Mouse (Mus musculus) frontal cortex, postnatal 36 days (tissue): ENCODE measurements around the gene Rcc2.

Experiments used
- DNase-seq, 2 experiments: peaks; one replicate each; pipeline ENCODE4 v3.0.0; 2022; ENCODE audit warnings: low spot score in 2 of 2

The Rcc2 gene

DNA sequence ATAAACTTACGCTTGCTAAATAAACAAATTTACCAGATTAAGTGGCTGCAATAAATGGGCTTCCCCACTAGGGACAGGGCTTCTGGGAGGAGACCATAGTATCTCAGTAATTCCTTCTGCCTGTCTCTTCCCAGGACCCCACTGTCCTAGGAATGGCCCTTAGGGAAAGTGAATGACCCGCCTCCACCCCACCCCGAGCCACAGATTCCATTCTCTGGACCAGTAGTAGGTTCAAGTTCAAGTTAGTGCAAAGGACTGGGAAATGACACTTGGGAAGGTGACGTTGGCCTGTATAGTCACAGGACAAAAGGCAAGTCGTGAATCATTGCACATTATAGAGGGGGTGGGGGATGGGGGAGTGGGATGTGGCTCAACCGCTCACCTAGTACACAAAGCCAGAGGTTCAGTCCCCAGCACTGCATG lies 15.4 kb upstream of the Rcc2 start:
- DNase-seq = no peak

DNA sequence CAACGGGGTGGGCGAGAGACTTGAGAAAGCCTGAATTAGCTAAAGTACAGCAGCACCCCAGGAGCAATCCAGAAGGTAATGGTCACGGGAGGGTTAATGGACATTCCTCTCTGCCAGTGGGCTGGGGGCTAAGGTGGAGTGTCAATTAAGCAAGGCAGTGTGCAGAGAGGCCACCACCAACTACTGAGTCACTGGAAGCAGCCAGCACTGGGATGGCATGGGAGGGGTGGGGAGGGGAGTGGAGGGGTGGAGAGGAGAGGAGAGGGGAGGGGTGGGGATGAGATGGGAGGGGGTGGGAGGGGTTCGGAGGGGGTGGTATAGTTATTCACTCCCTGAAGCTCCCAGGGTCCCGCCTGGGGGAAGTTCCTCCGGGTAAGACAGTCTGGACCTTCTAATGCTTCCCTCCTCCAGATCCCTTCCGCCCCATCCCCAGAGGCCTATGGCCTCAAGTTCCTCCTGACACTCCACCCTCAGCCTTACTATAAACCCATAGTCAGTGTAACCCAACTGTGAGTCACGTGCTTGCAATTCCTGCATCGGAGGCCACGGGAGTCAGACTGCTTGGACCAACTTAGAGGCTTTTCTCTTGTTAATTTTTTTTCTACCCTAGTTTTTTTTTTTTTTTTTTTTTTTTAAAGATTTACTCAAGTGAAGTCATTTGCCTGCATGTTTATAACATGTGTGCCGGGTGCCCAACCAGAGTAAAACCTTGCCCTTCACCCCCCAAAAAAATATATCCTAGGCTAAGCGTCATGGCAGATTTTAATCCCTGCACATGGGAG lies 12.1 kb upstream of the Rcc2 start:
- no peak for DNase-seq

DNA sequence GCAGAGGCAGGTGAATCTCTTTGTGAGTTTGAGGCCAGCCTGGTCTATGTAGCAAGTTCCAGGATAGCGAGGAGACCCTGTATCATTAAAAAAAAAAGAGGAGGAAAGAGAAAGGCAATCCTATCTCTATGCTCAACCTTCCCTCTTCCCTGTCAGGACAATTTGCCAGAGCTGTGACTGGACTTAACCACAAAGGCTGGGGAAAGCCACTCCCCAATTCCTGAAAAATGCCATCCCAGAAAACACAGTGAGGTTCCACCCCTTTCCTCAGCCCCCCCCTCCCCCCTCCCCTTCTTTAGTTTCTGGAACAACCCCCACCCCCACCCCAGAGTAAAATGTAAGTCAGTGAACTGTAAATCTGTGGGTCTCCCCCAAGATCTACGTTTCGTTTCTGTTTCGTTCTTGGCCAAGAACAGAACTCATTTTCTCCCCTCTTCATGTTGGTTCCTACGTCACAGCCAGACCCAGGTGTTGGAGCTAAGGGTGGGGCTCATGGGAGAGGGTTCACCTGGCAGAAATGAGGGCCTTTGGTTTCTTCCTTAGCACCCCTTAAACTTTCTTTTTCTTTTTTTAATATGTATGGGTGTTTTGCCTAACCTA lies 11.4 kb upstream of the Rcc2 start:
- no peak for DNase-seq

- no peak for DNase-seq
Measured at GRCm38 (mm10) chr4:140689873-140690655, 10.3 kb upstream of the Rcc2 start.

DNA sequence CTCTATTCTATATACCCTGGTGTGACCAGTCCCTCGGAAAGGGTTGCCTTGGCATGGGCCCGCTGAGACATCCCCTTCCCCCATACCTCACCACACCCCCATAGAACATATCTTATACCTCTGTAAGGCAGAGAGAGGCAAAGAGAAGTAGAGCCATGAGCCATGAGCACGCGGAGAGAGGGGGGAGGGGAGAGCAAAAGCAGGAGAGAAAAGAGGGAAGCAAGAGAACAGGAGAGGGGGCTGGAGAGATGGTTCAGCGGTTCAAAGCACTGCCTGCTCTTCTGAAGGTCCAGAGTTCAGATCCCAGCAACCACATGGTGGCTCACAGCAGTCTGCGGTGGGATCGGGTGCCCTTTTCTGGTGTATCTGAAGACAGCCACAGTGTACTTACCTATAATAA lies 8.9 kb upstream of the Rcc2 start:
- no peak for DNase-seq

DNA sequence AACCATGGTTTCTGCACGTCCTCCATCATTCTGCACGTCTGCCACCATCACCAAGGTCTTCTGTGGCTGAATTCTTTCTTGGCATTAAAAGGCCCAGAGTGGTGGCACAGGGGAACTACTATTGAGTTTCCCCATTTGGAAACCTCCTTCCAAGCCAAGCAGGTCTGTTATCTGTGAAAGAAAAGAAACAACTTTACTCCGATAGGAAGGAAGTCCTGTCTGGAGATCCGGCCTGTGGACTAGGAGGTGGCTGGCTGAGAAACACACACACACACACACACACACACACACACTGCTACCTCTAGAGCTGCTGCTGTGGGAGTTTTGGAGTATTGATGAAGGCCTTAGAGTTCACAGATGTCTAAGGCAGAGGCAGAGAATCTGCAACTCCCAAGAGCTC lies 6.8 kb upstream of the Rcc2 start:
- no peak for DNase-seq

DNA sequence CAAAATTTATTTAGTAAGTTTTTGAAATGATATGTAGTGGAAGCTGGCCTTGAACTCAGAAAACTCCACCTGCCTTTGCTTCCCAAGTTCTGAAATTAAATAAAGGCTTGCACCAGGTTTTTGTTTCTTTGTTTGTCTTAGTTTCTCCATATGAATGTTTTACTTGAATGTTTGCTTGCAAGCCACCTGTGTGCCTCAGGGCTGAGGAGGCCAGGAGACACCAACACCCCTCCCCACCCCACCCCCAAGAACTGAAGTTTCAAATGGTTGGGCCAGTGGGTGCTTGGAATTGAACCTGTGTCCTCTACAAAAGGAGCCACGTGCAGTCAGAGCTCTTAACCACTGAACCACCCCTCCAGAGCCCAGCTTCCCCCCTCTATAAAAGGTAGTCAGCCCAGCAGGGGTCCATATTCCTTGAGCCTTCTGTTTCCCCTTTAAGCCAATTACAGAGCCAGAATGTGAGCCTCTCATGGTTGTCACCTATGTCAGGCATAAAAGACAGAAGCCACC lies 5.7 kb upstream of the Rcc2 start:
- no peak for DNase-seq

DNA sequence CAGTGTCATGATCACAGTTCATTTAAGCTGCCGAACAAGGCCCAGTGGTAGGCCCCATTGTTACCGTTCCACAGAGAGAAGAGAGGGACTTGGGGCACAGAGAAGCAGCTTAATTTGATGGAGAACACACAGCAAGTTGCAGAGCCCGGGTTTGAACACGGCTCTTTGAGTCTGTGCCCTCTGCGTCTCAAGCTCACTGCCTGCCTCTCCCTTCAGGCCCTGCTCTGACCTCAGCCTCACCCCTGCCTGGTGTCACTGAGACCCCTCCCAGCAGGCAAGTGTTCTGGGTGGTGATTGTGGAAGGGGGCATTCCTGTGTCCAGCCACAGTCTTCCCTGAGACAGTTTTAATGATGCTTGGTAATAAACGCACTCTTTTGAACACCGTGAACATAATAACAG lies 5.2 kb upstream of the Rcc2 start:
- DNase-seq = no peak

- no peak for DNase-seq
Measured at GRCm38 (mm10) chr4:140695675-140696585, 4.4 kb upstream of the Rcc2 start.

GRCm38 (mm10) chr4:140699441-140700127 lies 757 bp upstream of the Rcc2 start:
- DNase-seq = peak; percentile 64 to 81

DNA sequence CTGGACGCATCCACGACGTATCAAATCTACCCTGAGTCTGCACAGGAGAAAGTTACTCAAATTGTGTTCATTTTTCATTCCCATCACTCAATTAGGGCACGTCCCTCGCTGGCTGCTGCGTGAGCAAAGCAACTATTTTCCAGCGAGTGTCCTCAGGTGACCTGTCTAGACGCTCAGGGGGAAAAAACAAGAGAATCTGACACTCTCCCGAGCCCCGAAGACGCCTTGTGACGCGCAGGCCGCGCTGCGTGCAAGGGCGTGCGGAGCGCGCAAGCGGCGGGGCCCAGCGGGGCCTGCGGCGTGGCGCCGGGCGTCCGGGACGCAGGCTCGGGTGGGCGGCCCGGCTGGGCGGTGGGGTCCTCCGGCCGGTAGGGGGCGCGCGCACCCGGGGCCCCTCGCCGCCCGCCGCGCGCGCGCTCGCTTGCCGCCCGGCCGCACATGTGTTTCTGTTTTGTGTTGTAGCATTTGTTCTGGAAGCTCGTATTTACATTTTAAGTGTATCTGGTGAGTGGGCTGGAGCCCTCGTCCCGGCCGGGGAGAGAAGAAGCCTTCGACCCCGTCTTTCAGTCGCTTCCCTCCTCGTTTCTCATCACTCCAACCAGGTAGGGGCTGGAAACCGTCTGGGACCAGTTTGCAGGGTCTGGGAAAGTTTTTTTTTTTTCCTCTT lies 841 bp downstream of the Rcc2 start:
- peak; percentile 76 to 81 for DNase-seq

DNA sequence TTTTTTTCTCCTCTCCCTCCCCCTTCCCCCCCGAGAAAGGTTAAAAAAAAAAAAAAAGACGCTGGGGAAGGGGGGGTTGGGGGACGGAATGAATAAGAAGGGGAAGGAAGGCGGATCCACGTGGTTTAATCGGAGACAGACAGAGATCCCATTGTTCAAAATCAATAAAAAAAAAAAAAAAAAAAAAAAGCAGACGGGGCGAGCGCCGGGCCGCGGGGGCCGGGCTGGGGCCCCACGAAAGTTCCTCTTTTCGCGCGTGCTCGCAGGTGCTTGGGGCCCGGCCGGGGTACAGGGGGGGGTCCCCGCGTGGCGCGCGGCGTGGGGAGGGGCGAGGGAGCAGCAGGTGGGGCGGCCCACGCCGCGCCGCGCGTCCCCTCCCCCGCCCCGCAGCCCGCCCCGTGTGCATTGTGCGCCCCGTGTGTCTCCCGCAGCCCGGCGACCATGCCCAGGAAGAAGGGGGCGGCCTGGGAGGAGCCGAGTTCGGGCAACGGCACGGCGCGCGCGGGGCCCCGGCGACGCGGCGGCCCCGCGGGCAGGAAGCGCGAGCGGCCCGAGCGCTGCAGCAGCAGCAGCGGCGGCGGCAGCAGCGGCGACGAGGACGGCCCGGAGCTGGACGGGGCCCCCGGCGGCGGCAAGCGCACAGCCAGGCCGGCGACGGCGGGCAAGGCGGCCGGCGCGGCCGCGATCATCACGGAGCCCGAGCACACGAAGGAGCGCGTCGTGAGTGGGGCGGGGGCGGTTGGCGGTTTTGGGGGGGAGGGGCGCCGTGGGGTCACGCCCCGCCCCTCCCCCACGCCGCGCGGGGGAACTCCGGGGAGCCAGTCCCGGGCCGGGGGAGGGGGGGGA lies 1.6 kb downstream of the Rcc2 start:
- DNase-seq = no peak

- DNase-seq = peak; percentile 71 to 72
Measured at GRCm38 (mm10) chr4:140702611-140703327, 2.4 kb downstream of the Rcc2 start.

DNA sequence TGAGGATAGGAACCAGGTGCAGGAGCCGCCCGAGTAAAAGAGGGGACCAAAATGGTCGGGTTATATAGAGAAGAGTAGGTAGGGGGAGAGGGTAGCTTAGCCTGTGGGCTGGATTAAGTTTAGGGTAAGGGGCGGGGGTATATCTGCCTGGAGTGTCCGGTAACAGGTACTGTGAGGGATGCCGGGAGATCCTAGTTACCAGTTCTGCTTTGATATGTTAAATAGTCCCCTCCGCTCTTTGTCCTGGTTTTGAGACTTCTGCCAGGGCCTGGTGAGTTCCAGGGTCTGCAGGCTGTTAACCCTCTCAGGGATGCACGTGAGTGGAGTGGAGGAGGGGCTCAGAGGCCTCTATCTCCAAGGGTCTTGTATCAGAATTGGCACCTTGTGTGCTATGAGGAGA lies 3.3 kb downstream of the Rcc2 start:
- DNase-seq = no peak

DNA sequence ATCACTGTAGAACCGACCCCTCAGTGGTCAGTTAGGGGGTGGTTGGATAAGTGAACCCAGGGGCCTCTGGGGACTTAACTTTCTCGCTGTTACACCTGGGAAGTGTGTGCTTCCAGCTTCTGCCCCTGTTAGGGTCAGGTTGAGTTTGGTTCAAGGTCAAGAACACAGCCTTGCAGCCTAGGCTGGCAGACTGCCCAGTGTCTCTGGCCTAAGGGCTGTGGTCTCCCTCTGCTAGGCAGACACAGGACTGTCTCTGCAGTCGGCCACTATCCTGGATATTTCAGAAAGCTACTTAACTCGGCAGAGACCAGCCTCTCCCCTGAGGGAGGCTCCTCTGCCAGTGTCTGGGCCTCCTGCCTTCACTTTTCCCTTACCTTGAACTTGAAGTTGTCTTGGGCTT lies 3.8 kb downstream of the Rcc2 start:
- no peak for DNase-seq

DNA sequence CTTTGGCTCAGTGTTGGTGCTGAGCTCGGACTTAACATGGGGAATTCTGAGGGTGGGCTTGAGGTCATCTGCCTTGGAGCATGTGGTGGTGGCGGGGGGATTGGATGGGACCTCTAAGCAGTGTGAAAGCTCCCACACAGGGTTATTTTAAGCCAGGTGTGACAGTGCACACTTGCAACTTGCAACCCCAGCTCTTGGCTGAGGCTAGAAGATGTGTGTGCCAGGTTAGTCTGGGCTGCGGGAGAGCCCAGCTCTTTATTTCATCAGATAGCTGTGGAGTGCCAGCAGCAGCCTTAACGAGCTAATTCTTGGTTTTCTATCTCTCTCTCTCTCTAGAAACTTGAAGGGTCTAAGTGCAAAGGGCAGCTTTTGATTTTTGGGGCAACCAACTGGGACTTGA lies 7.3 kb downstream of the Rcc2 start:
- no peak for DNase-seq

- DNase-seq = no peak
Measured at GRCm38 (mm10) chr4:140708297-140708927, 8.1 kb downstream of the Rcc2 start.

DNA sequence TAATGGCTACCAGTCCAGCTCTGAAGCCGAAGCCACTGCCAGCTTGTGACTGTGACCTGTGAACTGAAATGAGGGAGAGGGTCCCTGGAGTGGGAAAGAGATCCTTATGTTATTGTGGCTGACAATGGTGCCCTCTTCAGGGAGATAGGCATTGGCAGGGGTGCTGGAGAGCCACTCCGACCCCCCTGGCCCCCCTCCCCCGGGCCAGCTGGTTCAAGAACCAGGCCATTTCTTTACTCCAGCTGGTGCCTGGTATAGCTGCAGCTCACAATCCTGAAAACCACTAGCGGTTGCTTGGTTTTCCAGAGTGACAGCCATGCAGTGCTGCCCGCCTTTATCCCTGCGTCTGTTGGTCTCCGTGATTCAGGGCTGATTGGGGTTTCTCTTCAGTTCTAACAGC lies 8.8 kb downstream of the Rcc2 start:
- no peak for DNase-seq
